Mouse (Mus musculus): ENCODE data around the gene Gpkow.
"Not testable (repeated sequence)": the region's sequence is repeated elsewhere in the genome, so short reads cannot be mapped to it uniquely, and the experiment has no call there.

Gpkow gene

GRCm38 (mm10) chrX:7674284-7675000 lies 22.5 kb upstream of the Gpkow start:
- TF ChIP-seq GATA4 (IDR thresholded peaks at IDR 0.05; ENCODE audit: insufficient replicate concordance, low read length) = no peak

- no peak for TF ChIP-seq GATA4 (IDR thresholded peaks at IDR 0.05; ENCODE audit: insufficient replicate concordance, low read length)
These were observed 21.9 kb upstream of the Gpkow start for GRCm38 (mm10) chrX:7675001-7675380.

GRCm38 (mm10) chrX:7678986-7679385 lies 17.9 kb upstream of the Gpkow start:
- TF ChIP-seq GATA4 (IDR thresholded peaks at IDR 0.05; ENCODE audit: insufficient replicate concordance, low read length) = no peak

GRCm38 (mm10) chrX:7679405-7680056 lies 17.4 kb upstream of the Gpkow start:
- TF ChIP-seq GATA4 (IDR thresholded peaks at IDR 0.05; ENCODE audit: insufficient replicate concordance, low read length) = no peak

GRCm38 (mm10) chrX:7680057-7680412 lies 16.9 kb upstream of the Gpkow start:
- no peak for TF ChIP-seq GATA4 (IDR thresholded peaks at IDR 0.05; ENCODE audit: insufficient replicate concordance, low read length)

- TF ChIP-seq GATA4 (IDR thresholded peaks at IDR 0.05; ENCODE audit: insufficient replicate concordance, low read length) = no peak
These were observed 16.1 kb upstream of the Gpkow start, which contains the start of gene Magix for GRCm38 (mm10) chrX:7680864-7681263. Gene Magix (minus strand): TSS chrX:7681251.

GRCm38 (mm10) chrX:7688321-7688720 lies 8.6 kb upstream of the Gpkow start:
- no peak for TF ChIP-seq GATA4 (IDR thresholded peaks at IDR 0.05; ENCODE audit: insufficient replicate concordance, low read length)

GRCm38 (mm10) chrX:7690486-7690885 lies 6.4 kb upstream of the Gpkow start:
- TF ChIP-seq GATA4 (IDR thresholded peaks at IDR 0.05; ENCODE audit: insufficient replicate concordance, low read length) = no peak

GRCm38 (mm10) chrX:7692862-7693261 lies 4.1 kb upstream of the Gpkow start:
- TF ChIP-seq GATA4 (IDR thresholded peaks at IDR 0.05; ENCODE audit: insufficient replicate concordance, low read length) = no peak

GRCm38 (mm10) chrX:7696520-7696919 lies 411 bp upstream of the Gpkow start:
- no peak for TF ChIP-seq GATA4 (IDR thresholded peaks at IDR 0.05; ENCODE audit: insufficient replicate concordance, low read length)

- TF ChIP-seq GATA4 (IDR thresholded peaks at IDR 0.05; ENCODE audit: insufficient replicate concordance, low read length) = not testable (repeated sequence)
These were observed 17.4 kb downstream of the Gpkow start, which contains the start of gene Wdr45 for GRCm38 (mm10) chrX:7714135-7714899. Gene Wdr45 (plus strand): TSS chrX:7714333.

GRCm38 (mm10) chrX:7721514-7722281 lies 24.8 kb downstream of the Gpkow start, which contains the start of gene Gm45208:
Gene Gm45208 (plus strand): TSS chrX:7722245.
- TF ChIP-seq GATA4 (IDR thresholded peaks at IDR 0.05; ENCODE audit: insufficient replicate concordance, low read length) = no peak

GRCm38 (mm10) chrX:7722282-7722611 lies 25.3 kb downstream of the Gpkow start:
- no peak for TF ChIP-seq GATA4 (IDR thresholded peaks at IDR 0.05; ENCODE audit: insufficient replicate concordance, low read length)

GRCm38 (mm10) chrX:7722691-7723090 lies 25.8 kb downstream of the Gpkow start:
- no peak for TF ChIP-seq GATA4 (IDR thresholded peaks at IDR 0.05; ENCODE audit: insufficient replicate concordance, low read length)

GRCm38 (mm10) chrX:7724135-7724534 lies 27.2 kb downstream of the Gpkow start:
- no peak for TF ChIP-seq GATA4 (IDR thresholded peaks at IDR 0.05; ENCODE audit: insufficient replicate concordance, low read length)
